Mouse (Mus musculus) c-Kit-negative CD71-positive TER-119-positive erythroid progenitor cells, embryonic 14.5 days (primary cell): ENCODE data around the gene Siglec1.

ENCODE experiments used
- DNase-seq: peaks from one replicate; pipeline ENCODE4 v3.0.0-alpha.2; 2013; ENCODE audit warnings: low read depth, low spot score

Gene Siglec1

DNA sequence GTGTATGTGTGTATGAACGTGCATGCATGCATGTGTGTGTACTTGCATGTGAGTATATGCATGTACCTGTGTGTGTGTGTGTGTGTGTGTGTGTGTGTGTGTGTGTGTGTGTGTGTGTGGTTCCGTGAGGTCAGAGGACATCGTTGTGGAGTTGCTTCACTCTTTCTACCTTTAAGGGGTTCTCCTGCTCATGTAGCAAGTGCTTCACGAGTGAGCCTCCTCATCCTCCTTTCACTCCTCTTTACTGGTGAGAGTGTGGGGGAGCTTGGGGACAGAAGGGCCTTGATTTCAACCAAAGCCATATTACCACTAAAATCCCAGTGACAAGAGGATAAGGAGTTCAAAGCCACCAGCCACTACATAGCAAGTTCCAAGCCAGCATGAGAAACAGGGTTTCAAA lies 10.5 kb upstream of the Siglec1 start:
- no peak for DNase-seq

- peak; percentile 69 for DNase-seq
Observed at GRCm38 (mm10) chr2:131096101-131096795, 9.7 kb upstream of the Siglec1 start.

DNA sequence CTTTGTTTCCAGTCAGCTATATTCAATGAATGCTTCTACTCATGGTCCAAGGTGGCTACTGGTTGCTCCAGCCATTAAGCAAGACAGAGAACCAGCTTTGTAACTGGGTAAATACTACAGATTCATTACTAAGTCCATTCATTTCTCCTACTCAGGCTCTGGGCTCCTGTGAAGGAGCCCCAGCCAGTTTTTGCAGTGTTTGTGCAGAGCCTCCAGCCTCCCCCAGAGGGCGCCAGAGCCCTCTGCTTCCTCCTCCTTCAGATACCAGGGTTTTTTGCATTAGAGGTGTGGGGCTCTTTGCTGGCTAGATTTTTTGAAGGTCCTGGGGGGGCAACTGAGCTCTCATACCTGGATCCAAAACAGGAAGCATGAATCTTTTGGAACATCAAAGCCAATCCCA lies 8.3 kb upstream of the Siglec1 start:
- peak; percentile 78 for DNase-seq

DNA sequence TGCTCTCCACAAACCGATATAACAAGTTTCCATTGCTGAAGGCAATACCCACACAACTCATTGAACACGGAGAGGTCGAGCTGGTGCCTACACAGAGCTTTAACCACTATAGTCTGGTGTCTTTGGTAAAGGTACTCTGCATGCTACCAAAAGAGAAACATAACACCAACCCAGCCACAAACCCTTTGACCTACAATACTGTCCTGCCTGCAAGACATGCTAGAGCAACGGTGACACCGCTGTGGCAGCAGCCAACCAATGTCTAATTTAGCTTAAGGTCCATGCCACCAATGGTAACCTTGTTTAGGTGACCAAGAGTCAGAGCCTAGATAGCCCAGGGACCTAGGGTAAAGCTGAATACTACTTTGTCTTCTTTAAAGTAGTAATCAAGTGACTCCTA lies 7.0 kb upstream of the Siglec1 start:
- DNase-seq = no peak

DNA sequence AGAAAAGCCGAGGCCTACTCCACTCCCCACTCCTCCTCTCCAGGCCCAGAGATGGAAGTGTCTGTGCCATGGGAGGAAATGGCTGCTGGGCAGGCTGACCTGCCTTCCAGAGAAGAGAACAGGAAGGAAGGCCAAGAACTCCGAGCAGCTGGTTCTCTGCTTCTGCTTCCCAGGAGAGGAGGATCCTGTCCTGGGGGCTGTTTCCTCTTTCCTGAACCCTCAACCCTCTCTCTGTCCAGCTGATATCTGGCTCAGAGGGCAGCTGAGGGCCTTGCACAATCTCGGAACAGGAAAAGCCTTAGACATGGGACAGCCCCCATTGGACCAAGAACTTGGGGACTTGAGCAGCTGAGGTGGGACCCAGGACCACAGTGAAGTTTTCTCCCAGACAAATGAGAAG lies 4.3 kb upstream of the Siglec1 start:
- DNase-seq = no peak

- no peak for DNase-seq
Observed at GRCm38 (mm10) chr2:131089634-131090033, 3.1 kb upstream of the Siglec1 start.

GRCm38 (mm10) chr2:131088581-131088980 lies 2.0 kb upstream of the Siglec1 start:
- no peak for DNase-seq

GRCm38 (mm10) chr2:131084206-131084605 lies 2.4 kb downstream of the Siglec1 start:
- DNase-seq = no peak

DNA sequence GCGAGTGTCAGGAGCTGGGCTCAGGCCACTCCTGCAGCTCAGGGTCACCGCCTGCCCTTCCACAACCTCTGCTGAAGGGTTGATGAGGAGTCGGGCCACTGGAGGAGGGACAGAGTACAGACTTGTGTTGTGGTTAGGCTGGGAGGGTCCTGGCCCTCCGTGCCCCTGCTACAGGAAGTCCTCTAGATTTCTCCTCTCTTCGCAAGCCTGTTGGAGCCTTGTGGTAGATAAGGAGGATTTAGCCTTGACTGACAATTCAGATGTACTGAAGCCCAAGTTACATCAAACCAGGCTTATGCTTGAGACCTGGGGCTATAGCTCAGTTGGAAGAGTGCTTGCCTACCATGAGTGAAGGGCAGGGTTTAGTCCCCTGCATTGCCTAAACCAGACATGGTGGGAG lies 6.1 kb downstream of the Siglec1 start:
- no peak for DNase-seq

- no peak for DNase-seq
Observed at GRCm38 (mm10) chr2:131072536-131072935, 14.0 kb downstream of the Siglec1 start.

DNA sequence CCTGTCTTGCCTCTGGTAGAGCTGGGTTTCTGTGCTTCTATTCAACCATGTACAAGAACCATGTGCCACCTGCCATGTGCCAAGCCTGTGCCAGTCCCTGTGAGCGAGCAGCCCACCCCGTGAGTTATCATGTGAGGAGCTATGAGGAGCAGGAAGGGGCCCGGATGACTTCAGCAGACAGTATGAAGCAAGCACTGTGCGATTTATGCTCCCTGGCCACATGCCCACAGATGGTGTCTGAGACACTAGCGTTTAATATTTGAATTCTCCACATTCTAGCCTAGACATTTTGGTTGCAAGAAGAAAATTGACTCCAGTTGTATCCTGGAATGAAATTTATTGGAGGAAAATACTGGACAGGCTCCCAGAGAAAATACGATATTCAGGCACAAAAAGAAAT lies 19.1 kb downstream of the Siglec1 start:
- no peak for DNase-seq

DNA sequence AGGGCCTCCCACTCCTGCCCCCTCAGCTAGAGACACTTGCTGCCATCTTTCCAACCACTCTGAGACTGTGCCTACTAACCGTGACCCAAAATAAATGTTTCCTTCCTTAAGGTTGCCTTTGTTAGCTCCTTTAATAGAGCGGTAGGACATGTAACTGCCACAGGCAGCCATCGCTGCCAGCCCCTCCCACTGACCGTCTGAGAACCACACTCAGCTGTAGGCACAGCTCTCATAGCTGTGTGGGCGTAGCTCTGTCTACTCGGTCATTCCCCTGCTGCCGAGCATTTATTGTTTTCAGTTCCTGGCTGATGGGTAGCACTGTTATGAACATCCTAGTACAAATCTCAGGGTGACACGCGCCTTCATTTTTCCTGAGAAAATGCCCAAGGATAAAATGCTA lies 20.2 kb downstream of the Siglec1 start:
- DNase-seq = no peak

GRCm38 (mm10) chr2:131063404-131063864 lies 23.1 kb downstream of the Siglec1 start, which contains the start of gene Adam33:
Gene Adam33, minus strand, starts transcription at chr2:131063814.
- no peak for DNase-seq

DNA sequence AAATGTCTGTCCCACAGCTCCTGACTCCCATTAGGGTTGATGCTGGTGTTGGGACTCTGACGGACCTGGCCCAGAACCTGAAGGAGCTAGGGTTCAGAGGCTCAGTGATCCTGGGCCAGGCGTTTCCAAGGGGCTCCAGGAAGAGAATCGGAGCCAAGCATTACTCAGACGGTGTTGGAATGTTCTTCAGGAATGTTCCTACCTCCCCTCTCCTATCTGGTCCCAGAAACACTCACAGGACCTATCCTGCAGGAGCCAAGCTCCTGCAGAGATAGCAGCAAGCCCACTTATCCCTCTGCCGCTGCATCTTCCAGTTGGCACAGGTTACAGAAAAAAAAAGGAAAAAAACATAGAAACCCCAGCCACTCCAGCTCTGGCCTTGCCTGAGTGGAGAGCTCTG lies 25.0 kb downstream of the Siglec1 start:
- DNase-seq = no peak

GRCm38 (mm10) chr2:131060784-131061183 lies 25.8 kb downstream of the Siglec1 start:
- DNase-seq = no peak

DNA sequence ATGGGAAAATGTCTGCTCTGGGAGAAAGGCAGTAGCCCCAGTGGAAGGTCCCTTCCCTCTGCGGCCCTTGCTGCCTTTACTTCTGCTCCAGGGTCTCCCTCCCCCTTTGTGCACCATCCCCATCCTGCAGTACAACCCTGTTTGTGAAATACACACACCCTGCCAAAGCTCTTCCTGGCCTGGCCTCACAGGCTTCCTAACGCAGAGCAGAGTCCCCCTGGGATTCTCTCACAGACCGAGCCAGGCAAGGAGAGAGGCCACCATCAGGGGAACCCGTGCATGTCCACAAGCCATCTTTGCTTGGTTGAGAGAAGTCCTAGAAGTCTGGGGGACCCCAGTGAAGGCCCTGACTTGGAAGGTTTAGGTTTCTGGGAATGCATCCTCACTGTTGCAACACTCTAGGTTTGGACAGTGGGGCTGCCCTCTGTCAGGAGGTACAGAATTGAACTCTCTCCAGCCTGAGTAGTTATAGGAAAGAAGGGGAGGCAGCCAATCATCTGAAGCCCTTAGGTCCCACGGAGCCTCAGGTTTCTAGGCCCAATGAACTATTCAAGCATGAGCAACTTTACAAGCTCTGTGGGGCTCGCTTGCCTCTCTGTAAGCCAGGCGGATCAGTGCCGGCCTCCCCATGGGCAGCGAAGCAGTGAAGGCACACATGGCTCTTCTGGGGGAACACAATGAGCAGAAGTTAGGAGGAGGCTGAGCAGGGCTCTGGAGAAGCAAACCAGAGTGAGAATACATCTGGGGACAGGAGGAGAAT lies 26.6 kb downstream of the Siglec1 start:
- no peak for DNase-seq

GRCm38 (mm10) chr2:131059377-131059776 lies 27.2 kb downstream of the Siglec1 start:
- DNase-seq = no peak

- DNase-seq = no peak
Observed at GRCm38 (mm10) chr2:131058672-131059071, 27.9 kb downstream of the Siglec1 start.

DNA sequence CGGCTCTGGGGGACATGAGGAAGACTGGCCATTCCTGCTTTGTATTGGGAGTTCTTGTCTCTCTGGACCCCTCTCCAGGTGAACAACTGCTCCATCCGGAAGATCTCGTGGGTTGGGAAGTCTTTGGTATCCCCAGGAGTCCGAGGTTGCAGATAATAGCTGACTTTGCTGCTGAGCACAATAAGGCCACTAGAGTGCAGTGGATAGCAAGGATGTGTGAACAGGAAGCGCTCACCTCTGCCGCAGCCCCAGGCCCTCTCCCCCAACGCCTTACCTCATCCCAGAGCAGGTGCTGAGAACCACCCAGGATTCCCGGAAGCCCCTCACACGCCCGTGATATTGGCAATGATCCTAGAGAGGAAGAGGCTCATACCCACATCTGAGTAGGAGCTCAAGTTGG lies 30.4 kb downstream of the Siglec1 start:
- DNase-seq = no peak

DNA sequence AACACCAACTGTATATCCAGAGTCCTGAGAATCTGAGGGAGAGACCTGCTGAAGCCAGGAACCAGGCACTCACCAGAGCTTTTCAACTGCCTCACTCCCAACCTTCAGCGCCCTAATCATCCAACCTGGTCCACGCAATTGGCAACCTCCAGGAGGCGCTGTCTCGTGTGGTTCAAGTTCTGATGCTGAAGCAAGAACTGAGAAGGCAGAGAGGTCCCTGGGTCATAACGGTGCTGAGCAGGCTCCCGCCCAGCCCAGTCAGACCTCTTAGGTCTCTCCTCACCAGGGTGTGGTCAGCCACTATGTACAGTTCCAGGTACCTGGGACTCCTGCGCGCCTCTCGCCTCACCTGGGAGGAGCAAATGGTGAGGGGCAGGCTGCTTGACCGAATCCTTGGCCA lies 30.9 kb downstream of the Siglec1 start:
- peak; percentile 22 for DNase-seq

GRCm38 (mm10) chr2:131054646-131055264 lies 31.8 kb downstream of the Siglec1 start:
- DNase-seq = no peak

GRCm38 (mm10) chr2:131053851-131054645 lies 32.5 kb downstream of the Siglec1 start:
- no peak for DNase-seq
